Mouse (Mus musculus): ENCODE data around the gene Tmem30a. TPM values are rescaled to one million over a fixed set of nuclear protein-coding genes. Genes with fewer than 3 reads are reported as not detected.

The Tmem30a gene
- polyA plus RNA-seq, 1 experiment from 2014 or later = 101 TPM

DNA sequence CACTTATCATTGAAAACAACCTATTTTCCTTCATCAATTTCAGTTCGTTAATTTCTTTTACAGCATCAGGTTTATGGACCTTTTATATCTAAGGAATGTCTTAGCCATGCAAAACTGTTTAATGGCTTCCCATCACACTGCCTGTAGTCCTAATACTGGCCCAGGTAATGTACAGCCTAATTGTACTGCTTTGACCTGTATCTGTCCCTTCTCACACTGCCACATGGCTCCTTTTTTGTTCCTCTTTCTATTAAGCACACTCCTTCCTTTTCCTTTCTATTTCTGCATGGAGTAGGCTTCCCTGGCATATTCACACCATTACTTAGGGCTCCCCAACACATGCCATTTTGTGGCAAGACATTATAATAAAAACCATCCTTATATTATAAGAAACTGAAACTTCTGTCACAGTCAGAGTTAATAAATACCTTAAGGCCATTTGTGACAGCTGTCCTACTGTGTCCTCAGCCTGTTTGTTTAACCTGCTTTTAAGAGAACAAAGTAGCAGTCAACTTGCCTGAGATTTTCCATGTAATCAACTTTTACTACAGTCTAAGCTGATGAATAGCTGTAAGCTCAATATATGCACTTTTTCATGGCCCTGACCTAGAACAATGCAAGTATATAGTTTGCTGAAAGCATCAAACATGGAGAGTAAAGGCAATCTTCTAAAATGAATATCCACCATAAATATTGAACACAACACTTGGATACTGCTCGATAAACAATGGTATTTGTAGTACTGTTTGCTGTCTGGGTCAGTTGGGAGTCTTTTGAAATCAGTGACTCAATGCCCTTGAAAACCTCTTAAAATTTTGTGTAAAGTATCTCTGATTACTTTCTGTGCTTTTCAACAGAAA is 8.1 kb downstream of the Tmem30a start:
- Histone ChIP-seq H3K9me3 (no peaks in the 10 kb centered on the region), H3K27me3 (no peaks in the 10 kb centered on the region), H3K36me3 (no peaks in the 10 kb centered on the region), H3K4me2 (no peak overlapping the region), H3K4me1 (no peaks in the 10 kb centered on the region; the same call in 1 of the 2 replicates), H3K4me3 (no peak overlapping the region), H3K27ac (no peak overlapping the region), H3K9ac (no peak overlapping the region)
- ATAC-seq (ENCODE audit: borderline replicate concordance, extremely low read depth, low FRiP score, low TSS enrichment) = no peak
- 87% methylated on average over 2 of the region's 2 CpGs for WGBS

DNA sequence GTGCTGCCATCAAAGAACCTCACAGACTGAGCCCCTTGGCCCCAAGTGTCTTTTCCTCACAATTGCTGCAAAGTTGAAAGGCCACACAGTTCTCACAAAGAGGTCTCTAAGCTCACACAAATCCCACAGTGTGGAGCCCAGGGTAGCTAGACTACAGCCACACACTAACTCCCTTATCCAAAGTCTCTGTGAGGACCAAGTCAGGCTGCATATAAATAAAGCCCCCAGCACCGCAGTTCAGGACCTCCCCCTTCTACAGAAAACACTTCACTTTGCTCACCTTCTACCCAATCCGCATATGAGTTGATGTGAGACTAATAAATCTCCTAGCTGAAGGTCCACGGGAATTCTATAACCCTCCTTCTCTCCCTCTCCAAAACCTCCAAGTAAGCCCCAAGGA is 8.9 kb downstream of the Tmem30a start:
- ATAC-seq (ENCODE audit: borderline replicate concordance, extremely low read depth, low FRiP score, low TSS enrichment) = no peak
- Histone ChIP-seq H3K4me1 (no peaks in the 10 kb centered on the region), H3K36me3 (no peaks in the 10 kb centered on the region), H3K4me2 (no peak overlapping the region), H3K9me3 (no peaks in the 10 kb centered on the region), H3K27ac (no peak overlapping the region), H3K9ac (no peak overlapping the region), H3K4me3 (no peak overlapping the region), H3K27me3 (no peaks in the 10 kb centered on the region)
- 63% methylated on average over 3 of the region's 3 CpGs for WGBS

DNA sequence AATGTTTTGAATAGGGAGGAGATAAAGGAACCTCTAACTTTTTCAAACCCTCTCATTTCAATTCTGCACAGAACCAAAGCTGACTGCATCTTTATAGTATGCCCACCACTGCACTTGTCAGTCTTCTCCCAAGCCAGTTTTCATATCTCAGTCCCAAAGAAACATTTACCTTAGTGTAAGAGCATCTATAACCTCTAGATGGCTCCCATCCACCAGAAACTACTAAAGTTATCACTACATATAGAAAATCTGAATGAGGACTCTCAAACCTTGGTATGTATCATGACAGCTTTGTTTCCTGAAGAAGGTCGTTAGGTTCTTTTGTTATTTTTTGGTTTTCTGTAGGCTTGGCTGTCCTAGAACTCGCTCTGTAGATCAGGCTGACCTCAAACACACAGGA is 14.0 kb downstream of the Tmem30a start:
- WGBS = 59% methylated on average over 2 of the region's 2 CpGs
- H3K4me1 ChIP-seq = no peaks in the 10 kb centered on the region
- no peak overlapping the region for H3K9ac ChIP-seq

GRCm38 (mm10) chr9:79766991-79767545 is 26.2 kb downstream of the Tmem30a start:
- H3K9ac ChIP-seq = no peak overlapping the region
- WGBS = 86% methylated on average over 5 of the region's 5 CpGs
- H3K36me3 ChIP-seq = 0 out of 2 replicates have a peak, but pooled peaks cover 9% of the 10 kb centered on the region
- H3K27ac ChIP-seq = no peak overlapping the region
- no peak overlapping the region for H3K4me2 ChIP-seq
- no peak overlapping the region for H3K4me3 ChIP-seq
- H3K27me3 ChIP-seq = no peaks in the 10 kb centered on the region
- ATAC-seq (ENCODE audit: borderline replicate concordance, extremely low read depth, low FRiP score, low TSS enrichment) = no peak
- H3K4me1 ChIP-seq = 0 out of 2 replicates have a peak, but pooled peaks cover 4% of the 10 kb centered on the region
- H3K9me3 ChIP-seq = no peaks in the 10 kb centered on the region

More for the DNA sequence above, 14.0 kb downstream of the Tmem30a start:
- peaks cover 10% of the 10 kb centered on the region; the same call in 1 of the 2 replicates for H3K36me3 ChIP-seq
- H3K4me3 ChIP-seq = no peak overlapping the region
- H3K4me2 ChIP-seq = no peak overlapping the region
- H3K9me3 ChIP-seq = no peaks in the 10 kb centered on the region
- no peaks in the 10 kb centered on the region for H3K27me3 ChIP-seq
- no peak overlapping the region for H3K27ac ChIP-seq
- no peak for ATAC-seq (ENCODE audit: borderline replicate concordance, extremely low read depth, low FRiP score, low TSS enrichment)

GRCm38 (mm10) chr9:79765329-79765728 is 28.0 kb downstream of the Tmem30a start:
- no peak overlapping the region for H3K4me2 ChIP-seq
- H3K9me3 ChIP-seq = no peaks in the 10 kb centered on the region
- WGBS = 60% methylated on average over 4 of the region's 4 CpGs
- H3K4me3 ChIP-seq = no peak overlapping the region
- no peaks in the 10 kb centered on the region for H3K27me3 ChIP-seq
- peak overlapping the region; percentile 65 for H3K27ac ChIP-seq
- H3K9ac ChIP-seq = no peak overlapping the region
- 0 out of 2 replicates have a peak, but pooled peaks cover 1% of the 10 kb centered on the region for H3K36me3 ChIP-seq
- ATAC-seq (ENCODE audit: borderline replicate concordance, extremely low read depth, low FRiP score, low TSS enrichment) = 0 out of 2 replicates have a peak, but pooled peaks have one; percentile 59
- 0 out of 2 replicates have a peak, but pooled peaks cover 6% of the 10 kb centered on the region for H3K4me1 ChIP-seq

DNA sequence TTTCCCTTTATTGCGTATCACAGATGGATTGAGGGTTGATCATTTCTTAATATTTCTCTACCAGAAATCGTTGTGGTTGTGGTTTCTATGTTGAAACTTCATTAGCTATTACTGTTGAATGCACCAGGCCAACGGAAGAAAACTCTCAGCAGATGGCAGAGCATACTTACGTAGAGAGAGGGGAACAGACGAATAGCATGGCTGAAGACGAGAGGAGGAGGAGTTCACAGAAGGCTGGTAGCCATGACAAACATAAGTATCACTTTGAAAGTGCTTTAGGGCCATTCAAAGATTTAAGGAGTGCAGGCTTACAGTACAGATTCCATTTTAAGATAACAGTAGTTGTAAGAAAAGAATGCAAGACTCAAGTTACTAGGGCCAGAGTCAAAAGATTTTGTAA is 30.8 kb downstream of the Tmem30a start:
- 64% methylated on average over 6 of the region's 6 CpGs for WGBS
- H3K4me3 ChIP-seq = no peak overlapping the region

DNA sequence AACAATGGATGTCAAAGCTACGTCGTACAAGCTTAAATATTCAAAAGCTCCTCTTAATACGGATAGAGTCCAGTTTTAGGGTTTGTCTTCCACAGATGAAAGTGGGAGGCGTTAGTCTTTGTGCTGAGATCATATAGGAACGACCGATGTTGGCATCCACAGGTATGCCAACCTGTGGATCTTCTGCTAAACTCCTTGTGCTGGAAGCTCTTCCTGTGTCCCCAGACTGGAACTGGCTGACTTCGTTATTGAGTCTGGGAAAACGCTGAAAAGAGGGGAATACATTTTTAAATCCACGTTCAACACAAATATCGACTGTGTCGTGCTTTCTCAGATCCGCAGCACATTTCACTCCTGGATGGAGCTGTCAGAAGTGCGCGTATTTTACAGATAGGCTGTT is 33.2 kb downstream of the Tmem30a start:
- no peaks in the 10 kb centered on the region for H3K27me3 ChIP-seq
- peaks cover 18% of the 10 kb centered on the region for H3K36me3 ChIP-seq
- WGBS = 4% methylated on average over 14 of the region's 14 CpGs
- peak overlapping the region; percentile 55 for H3K4me2 ChIP-seq
- H3K4me3 ChIP-seq = peak overlapping the region; percentile 68
- H3K27ac ChIP-seq = peak overlapping the region; percentile 85
- H3K9me3 ChIP-seq = no peaks in the 10 kb centered on the region
- peaks cover 21% of the 10 kb centered on the region for H3K4me1 ChIP-seq
- peak; percentile 31; the same call in 1 of the 2 replicates for ATAC-seq (ENCODE audit: borderline replicate concordance, extremely low read depth, low FRiP score, low TSS enrichment)
- H3K9ac ChIP-seq = peak overlapping the region; percentile 75

More for the DNA sequence above, 30.8 kb downstream of the Tmem30a start:
- H3K9ac ChIP-seq = no peak overlapping the region
- no peaks in the 10 kb centered on the region for H3K27me3 ChIP-seq
- H3K4me2 ChIP-seq = no peak overlapping the region
- no peak overlapping the region for H3K27ac ChIP-seq
- H3K4me1 ChIP-seq = peaks cover 21% of the 10 kb centered on the region
- no peak for ATAC-seq (ENCODE audit: borderline replicate concordance, extremely low read depth, low FRiP score, low TSS enrichment)
- peaks cover 3% of the 10 kb centered on the region; the same call in 1 of the 2 replicates for H3K36me3 ChIP-seq
- H3K9me3 ChIP-seq = no peaks in the 10 kb centered on the region

- under 1% methylated on average over 49 of the region's 49 CpGs for WGBS
- Histone ChIP-seq H3K27me3 (no peaks in the 10 kb centered on the region), H3K4me2 (peak within 1 kb of the TSS; percentile 69), H3K9ac (peak within 1 kb of the TSS; percentile 75), H3K27ac (peak within 1 kb of the TSS; percentile 85), H3K4me3 (peak within 1 kb of the TSS; percentile 68), H3K4me1 (peaks cover 18% of the 10 kb centered on the region), H3K36me3 (peaks cover 21% of the 10 kb centered on the region), H3K9me3 (no peaks in the 10 kb centered on the region)
- peak; percentile 99 for ATAC-seq (ENCODE audit: borderline replicate concordance, extremely low read depth, low FRiP score, low TSS enrichment)
These were observed 33.8 kb downstream of the Tmem30a start, which contains the start of gene Cox7a2 for GRCm38 (mm10) chr9:79759385-79760005. Gene Cox7a2 (minus strand): TSS chr9:79759878.

GRCm38 (mm10) chr9:79755311-79755710 is 38.0 kb downstream of the Tmem30a start:
- Histone ChIP-seq H3K9ac (no peak overlapping the region), H3K9me3 (no peaks in the 10 kb centered on the region), H3K27ac (no peak overlapping the region), H3K27me3 (no peaks in the 10 kb centered on the region), H3K4me3 (no peak overlapping the region), H3K4me2 (no peak overlapping the region), H3K4me1 (peaks cover 15% of the 10 kb centered on the region), H3K36me3 (peaks cover 37% of the 10 kb centered on the region)
- ATAC-seq (ENCODE audit: borderline replicate concordance, extremely low read depth, low FRiP score, low TSS enrichment) = no peak
- 90% methylated on average over 4 of the region's 4 CpGs for WGBS

- no peaks in the 10 kb centered on the region for H3K27me3 ChIP-seq
- no peak overlapping the region for H3K27ac ChIP-seq
- no peak overlapping the region for H3K9ac ChIP-seq
- no peak for ATAC-seq (ENCODE audit: borderline replicate concordance, extremely low read depth, low FRiP score, low TSS enrichment)
- H3K4me1 ChIP-seq = no peaks in the 10 kb centered on the region
- H3K9me3 ChIP-seq = no peaks in the 10 kb centered on the region
- 77% methylated on average over 8 of the region's 8 CpGs for WGBS
- H3K36me3 ChIP-seq = peaks cover 30% of the 10 kb centered on the region
- H3K4me3 ChIP-seq = no peak overlapping the region
- H3K4me2 ChIP-seq = no peak overlapping the region
These were observed 41.5 kb downstream of the Tmem30a start for GRCm38 (mm10) chr9:79751846-79752245.

DNA sequence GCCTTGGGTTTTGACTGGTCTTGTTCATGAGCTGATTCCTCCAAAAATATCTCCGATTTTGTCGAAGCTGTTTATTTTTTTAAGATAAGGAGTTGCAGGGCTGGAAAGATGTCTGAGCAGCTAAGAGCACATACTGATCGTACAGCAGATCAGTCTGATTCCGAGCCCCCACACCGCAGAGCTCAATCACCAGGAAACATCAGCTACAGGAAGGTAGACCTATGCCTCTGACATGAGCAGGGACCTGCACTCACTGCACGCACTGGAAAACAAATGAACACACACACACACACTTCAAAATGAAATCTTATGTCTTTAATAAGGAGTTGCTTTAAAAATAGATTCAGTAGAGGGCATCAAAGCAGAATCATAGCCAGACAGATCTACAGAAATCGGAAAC is 42.6 kb downstream of the Tmem30a start:
- 35% methylated on average over 7 of the region's 7 CpGs for WGBS
- peaks cover 25% of the 10 kb centered on the region for H3K36me3 ChIP-seq
- no peak overlapping the region for H3K4me3 ChIP-seq
- H3K9ac ChIP-seq = no peak overlapping the region
- no peak for ATAC-seq (ENCODE audit: borderline replicate concordance, extremely low read depth, low FRiP score, low TSS enrichment)
- H3K4me2 ChIP-seq = no peak overlapping the region
- H3K27me3 ChIP-seq = no peaks in the 10 kb centered on the region
- H3K4me1 ChIP-seq = no peaks in the 10 kb centered on the region
- no peaks in the 10 kb centered on the region for H3K9me3 ChIP-seq
- H3K27ac ChIP-seq = no peak overlapping the region
